Mouse (Mus musculus): Measurements from ENCODE around the gene Mmel1.

DNA sequence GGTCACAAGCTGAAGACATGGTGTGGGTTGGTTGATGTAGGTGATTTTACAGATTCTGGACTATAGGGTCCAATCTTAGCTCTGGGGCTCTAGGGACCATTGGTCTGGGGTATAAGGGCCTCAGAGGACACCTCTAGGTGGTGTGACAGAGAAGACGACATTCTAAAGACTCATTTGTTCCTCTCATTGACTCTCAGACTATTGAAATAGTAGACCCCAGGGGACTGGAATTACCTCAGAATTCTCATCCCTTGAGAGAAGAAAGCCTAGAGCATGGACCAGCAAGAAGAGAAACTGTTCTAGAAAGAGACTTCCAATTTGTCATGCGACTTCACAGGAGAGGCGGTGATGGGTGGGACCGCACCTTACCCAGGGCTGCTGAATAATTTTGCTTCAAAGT is 44.9 kb downstream of the Mmel1 start:
- TF ChIP-seq CTCF (IDR thresholded peaks at IDR 0.05; ENCODE audit: low read depth) (no peak), EP300 (IDR thresholded peaks at IDR 0.05; ENCODE audit: low read depth) (no peak)
